In the genomic region with DNA sequence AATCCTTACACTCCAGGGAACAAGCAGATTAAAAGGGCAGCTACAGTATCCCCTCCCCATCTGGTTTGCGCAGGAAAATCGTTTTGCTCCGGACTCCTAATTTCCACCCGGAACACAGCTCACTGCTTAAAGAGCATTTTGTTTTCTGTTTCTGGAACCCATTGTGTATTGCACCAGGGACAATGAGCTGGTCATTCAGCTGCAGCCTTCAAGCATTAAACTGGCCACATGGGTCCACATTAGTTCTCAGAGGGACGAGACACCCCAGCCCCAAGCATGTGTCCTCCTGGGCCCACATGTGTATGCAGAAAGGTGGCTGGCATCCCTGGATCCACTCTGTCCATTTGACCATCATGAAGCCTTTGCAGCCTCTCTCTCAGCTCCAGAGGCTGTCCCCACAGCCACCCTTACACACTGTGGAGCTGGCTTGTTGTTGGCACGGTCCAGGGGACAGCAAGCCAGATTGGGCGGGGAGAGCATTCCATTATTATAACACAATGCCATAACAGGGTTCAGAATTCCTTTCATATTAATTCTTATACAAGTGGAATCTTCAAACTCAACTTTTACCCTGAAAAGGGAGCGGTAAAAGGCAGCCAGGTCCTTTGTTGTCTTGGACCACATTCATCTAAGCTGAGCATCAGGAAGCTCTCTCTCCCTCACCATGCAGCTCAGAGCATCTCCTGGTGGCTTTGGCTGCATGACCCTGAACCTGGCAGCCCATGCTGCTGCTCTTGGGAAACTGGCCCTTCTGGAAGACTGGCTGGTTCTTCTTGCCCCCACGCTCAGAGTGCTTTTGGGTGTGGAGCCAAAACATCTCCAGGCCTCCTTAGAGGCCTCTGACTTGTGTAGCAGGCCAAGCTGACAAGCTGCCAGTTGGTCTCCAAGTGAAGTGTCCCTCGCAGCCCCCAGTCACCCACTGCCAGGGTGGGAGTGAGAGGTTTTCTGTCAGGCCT, we compare ENCODE assay signal across 9 mouse cellular contexts.
DNase-seq lines count a peak whose midpoint lies in the region; ATAC-seq and TF ChIP-seq lines count a peak whose summit lies in the region.
"Had no signal": no experiment of that assay in that cellular context is flagged by ENCODE, and none has a peak within 500 bp of the region (broad histone marks: within the 10 kb centered on the region; RNA-seq: fewer than 3 reads in every experiment).

No protein-coding gene starts in this region.

- H3K9me3 ChIP-seq in heart, embryonic 14.5 days (ENCODE audit: control insufficient read depth, low read length): no peaks in the 10 kb centered on the region
- H3K9me3 ChIP-seq in lung, embryonic 14.5 days (ENCODE audit: low read depth, low read length): no peaks in the 10 kb centered on the region
- no peaks in the 10 kb centered on the region for H3K9me3 ChIP-seq in midbrain, embryonic 15.5 days

- intact Hi-C loops in left cerebral cortex, postnatal 10 days (cut with DNase I): no loop called here

- no peak overlapping the region for H3K9ac ChIP-seq in heart, embryonic 14.5 days (ENCODE audit: low read length)
- no peak overlapping the region for H3K9ac ChIP-seq in lung, embryonic 14.5 days
- H3K9ac ChIP-seq in midbrain, embryonic 15.5 days: no peak overlapping the region

- no peaks in the 10 kb centered on the region for H3K36me3 ChIP-seq in heart, embryonic 14.5 days (ENCODE audit: control insufficient read depth, insufficient read depth, low read length)
- no peaks in the 10 kb centered on the region for H3K36me3 ChIP-seq in lung, embryonic 14.5 days (ENCODE audit: insufficient read depth)
- no peaks in the 10 kb centered on the region for H3K36me3 ChIP-seq in midbrain, embryonic 15.5 days (replicated peaks)

- peak overlapping the region; percentile 19 to 62; a peak in 2 of 4 replicates for H3K27ac ChIP-seq in heart, embryonic 14.5 days (replicated peaks in 1 of 2; ENCODE audit: control insufficient read depth in 1 of 2, insufficient read depth in 1 of 2, low read depth in 2 of 2, low read length in 2 of 2)
- no peak overlapping the region for H3K27ac ChIP-seq in lung, embryonic 14.5 days (ENCODE audit: low read depth)
- no peak overlapping the region for H3K27ac ChIP-seq in midbrain, embryonic 15.5 days

- H3K4me1 ChIP-seq in heart, embryonic 14.5 days (ENCODE audit: control insufficient read depth in 2 of 2, insufficient read depth in 2 of 2, low read length in 2 of 2): peaks cover 3 to 18% of the 10 kb centered on the region in 2 experiments; a peak in 3 of 4 replicates
- H3K4me1 ChIP-seq in lung, embryonic 14.5 days (ENCODE audit: insufficient read depth): peaks cover 7% of the 10 kb centered on the region; the same call in 1 of the 2 replicates
- H3K4me1 ChIP-seq in midbrain, embryonic 15.5 days: peaks cover 15% of the 10 kb centered on the region

- no peak overlapping the region for H3K4me3 ChIP-seq in heart, embryonic 14.5 days (ENCODE audit: control insufficient read depth in 1 of 2, insufficient read depth in 1 of 2, low read depth in 1 of 2, low read length in 2 of 2)
- no peak overlapping the region for H3K4me3 ChIP-seq in lung, embryonic 14.5 days (ENCODE audit: low read depth, low read length)
- H3K4me3 ChIP-seq in midbrain, embryonic 15.5 days: no peak overlapping the region
- H3K4me3 ChIP-seq: erythroblast, embryonic 14.5 days had no signal

- no peak for TF ChIP-seq CTCF in lung, embryonic 14.5 days (IDR thresholded peaks at IDR 0.05; ENCODE audit: low read depth)

- H3K27me3 ChIP-seq in heart, embryonic 14.5 days (ENCODE audit: control insufficient read depth, insufficient read depth, low read length): no peaks in the 10 kb centered on the region
- no peaks in the 10 kb centered on the region for H3K27me3 ChIP-seq in lung, embryonic 14.5 days (ENCODE audit: insufficient read depth, low read length)
- H3K27me3 ChIP-seq in midbrain, embryonic 15.5 days (replicated peaks): 0 out of 2 replicates have a peak, but pooled peaks cover 3% of the 10 kb centered on the region

- no peak for ATAC-seq in heart, embryonic 14.5 days (ENCODE audit: insufficient number of reproducible peaks, insufficient read depth, low FRiP score, low read depth)
- ATAC-seq in lung, embryonic 14.5 days (ENCODE audit: insufficient read depth): no peak; the same call in 1 of the 2 replicates
- no peak for ATAC-seq in midbrain, embryonic 15.5 days (replicated peaks)

- H3K4me2 ChIP-seq in heart, embryonic 14.5 days (ENCODE audit: low read length): no peak overlapping the region
- H3K4me2 ChIP-seq in lung, embryonic 14.5 days: no peak overlapping the region
- no peak overlapping the region for H3K4me2 ChIP-seq in midbrain, embryonic 15.5 days

- peak; percentile 41 to 53 for DNase-seq in left cerebral cortex, postnatal 10 days (ENCODE audit: extremely low spot score in 1 of 2, low spot score in 2 of 2)
- no peak for DNase-seq in left cerebral cortex, adult 18-20 months (ENCODE audit: low spot score in 2 of 2)
- DNase-seq in cerebellum, postnatal 14 days: peak; percentile 37 to 41
- DNase-seq in lung, embryonic 14.5 days: peak; percentile 3
- no peak for DNase-seq in embryo, embryonic 10.5 days (ENCODE audit: low spot score)
- no peak for DNase-seq in urinary bladder, adult 2 months (ENCODE audit: low spot score)

- 74% methylated on average over 10 of the region's 10 CpGs for WGBS in heart, embryonic 14.5 days
- 75% methylated on average over 10 of the region's 10 CpGs for WGBS in lung, embryonic 14.5 days
- WGBS in midbrain, embryonic 15.5 days: 65% methylated on average over 10 of the region's 10 CpGs

Comparison
In these comparisons a context has a peak if more than half of its experiments do, and no peak if none do; other contexts are left out.
1. DNase-seq: peak in left cerebral cortex, postnatal 10 days (2 of 2), cerebellum, postnatal 14 days (2 of 2) and lung, embryonic 14.5 days (single experiment); none in left cerebral cortex, adult 18-20 months (0 of 2), embryo, embryonic 10.5 days (single experiment) and urinary bladder, adult 2 months (single experiment).
2. H3K27ac ChIP-seq: peak in heart, embryonic 14.5 days (2 of 2); none in lung, embryonic 14.5 days (single experiment) and midbrain, embryonic 15.5 days (single experiment).